Mouse (Mus musculus) gastrocnemius, adult 2 months (tissue): ENCODE results near the gene Fam129a. TPM values are rescaled to one million over a fixed set of nuclear protein-coding genes. Genes with fewer than 3 reads are reported as not detected.
"Not testable (repeated sequence)": the region's sequence is repeated elsewhere in the genome, so short reads cannot be mapped to it uniquely, and the experiment has no call there.

Experiments used
- DNase-seq: peaks from one replicate; pipeline ENCODE4 v3.0.0; 2022
- H3K27ac ChIP-seq: fragments of 200-600 bp; 2 replicates; pipeline ENCODE4 v1.8.1; 2022; ENCODE audit warnings: mild to moderate bottlenecking
- H3K4me3 ChIP-seq: fragments of 200-600 bp; 2 replicates; pipeline ENCODE4 v1.8.1; 2022; ENCODE audit warnings: mild to moderate bottlenecking, moderate library complexity
- CTCF ChIP-seq: fragments of 200-600 bp; IDR thresholded peaks from 2 replicates; pipeline ENCODE4 v1.8.1; 2022; ENCODE audit warnings: antibody characterized with exemption, mild to moderate bottlenecking, moderate library complexity
- intact Hi-C: fragments of 180-260 bp; cut with DNase I; formaldehyde crosslinking; loops from one replicate; pipeline ENCODE4 v1.15.1; 2025
- total RNA-seq, 2 experiments: library from RNA; stranded (reverse); gene quantifications; 2 replicates each; pipeline ENCODE4 v1.2.3; 2021

Gene Fam129a
- total RNA-seq, 2 experiments from 2014 or later: 7.9 to 10.2 TPM

- intact Hi-C loops: no loop called here
- Histone ChIP-seq H3K4me3 (no peak overlapping the region), H3K27ac (no peak overlapping the region)
- TF ChIP-seq CTCF: no peak
- no peak for DNase-seq
Measured at GRCm38 (mm10) chr1:151719911-151720310, 148.9 kb downstream of the Fam129a start.

DNA sequence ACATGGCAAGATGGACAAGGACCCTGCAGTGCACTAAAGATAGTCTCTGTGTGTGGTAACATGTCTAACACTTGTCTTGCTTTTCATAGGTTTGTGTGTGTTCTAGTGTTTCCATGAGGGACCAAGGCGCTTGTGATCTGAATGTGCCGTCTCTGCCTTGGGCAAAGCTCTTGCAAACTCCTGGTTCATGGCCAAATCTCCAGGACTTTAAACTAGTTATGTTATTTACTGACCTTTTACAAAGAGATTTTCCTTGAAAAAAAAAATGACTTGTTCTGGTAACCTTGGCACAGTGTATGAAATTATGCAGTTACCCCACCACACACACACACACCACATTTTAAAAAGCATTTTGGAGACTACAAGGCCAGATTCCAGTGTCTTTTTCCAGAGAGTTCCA is 149.6 kb downstream of the Fam129a start:
- DNase-seq: no peak
- no peak overlapping the region for H3K27ac ChIP-seq
- TF ChIP-seq CTCF: no peak
- intact Hi-C loops: no loop called here
- H3K4me3 ChIP-seq: no peak overlapping the region

GRCm38 (mm10) chr1:151721357-151721983 is 150.5 kb downstream of the Fam129a start:
- intact Hi-C loops: no loop called here

GRCm38 (mm10) chr1:151723771-151724170 is 152.8 kb downstream of the Fam129a start:
- Histone ChIP-seq H3K4me3 (no peak overlapping the region), H3K27ac (no peak overlapping the region)
- intact Hi-C loops: no loop called here
- TF ChIP-seq CTCF: no peak
- DNase-seq: no peak

More at GRCm38 (mm10) chr1:151721357-151721983, 150.5 kb downstream of the Fam129a start:
- Histone ChIP-seq H3K27ac (no peak overlapping the region), H3K4me3 (no peak overlapping the region)
- no peak for DNase-seq
- TF ChIP-seq CTCF: no peak

- no peak overlapping the region for H3K27ac ChIP-seq
- intact Hi-C loops: no loop called here
- DNase-seq: no peak
- H3K4me3 ChIP-seq: no peak overlapping the region
- TF ChIP-seq CTCF: no peak
Measured at GRCm38 (mm10) chr1:151725590-151725989, 154.6 kb downstream of the Fam129a start.

- intact Hi-C loops: no loop called here
- no peak for DNase-seq
- TF ChIP-seq CTCF: no peak
- Histone ChIP-seq H3K4me3 (no peak overlapping the region), H3K27ac (no peak overlapping the region)
Measured at GRCm38 (mm10) chr1:151726358-151726757, 155.4 kb downstream of the Fam129a start.

DNA sequence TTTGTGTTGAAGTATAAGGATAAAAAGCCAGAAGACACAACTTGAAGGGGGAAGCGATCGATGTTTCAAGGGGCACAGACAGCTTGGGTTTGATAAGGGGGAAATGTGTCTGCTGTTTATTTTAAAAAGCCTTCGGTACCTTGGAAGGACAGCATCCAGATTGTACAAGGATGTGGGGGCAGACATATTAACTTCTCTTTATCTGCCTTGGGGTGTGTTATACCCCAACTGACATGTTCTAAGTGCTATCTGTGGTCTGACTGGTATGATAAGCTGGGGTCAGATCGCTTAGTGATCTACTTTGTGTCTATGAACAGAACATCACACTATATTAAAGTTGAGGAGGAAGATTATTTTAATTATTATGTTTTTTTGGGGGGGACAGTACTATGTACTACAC is 157.2 kb downstream of the Fam129a start:
- intact Hi-C loops: no loop called here
- H3K27ac ChIP-seq: no peak overlapping the region
- H3K4me3 ChIP-seq: no peak overlapping the region
- no peak for DNase-seq
- no peak for TF ChIP-seq CTCF

GRCm38 (mm10) chr1:151737146-151737545 is 166.2 kb downstream of the Fam129a start:
- no peak for DNase-seq
- Histone ChIP-seq H3K27ac (no peak overlapping the region), H3K4me3 (no peak overlapping the region)
- intact Hi-C loops: no loop called here
- TF ChIP-seq CTCF: no peak

- Histone ChIP-seq H3K27ac (no peak overlapping the region), H3K4me3 (no peak overlapping the region)
- intact Hi-C loops: no loop called here
- no peak for TF ChIP-seq CTCF
- no peak for DNase-seq
Measured at GRCm38 (mm10) chr1:151741199-151741621, 170.2 kb downstream of the Fam129a start.

DNA sequence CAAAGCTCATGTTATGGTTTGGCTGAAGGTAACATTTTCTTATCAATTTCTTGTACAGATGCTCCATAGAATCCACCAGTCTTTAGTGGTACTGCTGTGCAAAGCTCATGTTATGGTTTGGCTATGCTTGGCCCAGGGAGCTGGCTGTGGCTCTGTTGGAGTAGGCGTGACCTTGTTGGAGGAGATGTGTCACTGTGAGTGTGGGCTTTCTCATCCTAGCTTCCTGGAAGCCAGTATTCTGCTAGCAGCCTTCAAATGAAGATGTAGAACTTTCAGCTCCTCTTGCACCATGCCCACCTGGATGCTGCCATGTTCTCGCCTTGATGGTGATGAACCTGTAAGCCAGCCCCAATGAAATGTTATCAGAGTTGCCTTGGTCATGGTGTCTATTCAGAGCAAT is 178.9 kb downstream of the Fam129a start:
- H3K27ac ChIP-seq, H3K4me3 ChIP-seq, DNase-seq: not testable (repeated sequence)
- intact Hi-C loops: loop anchor here (5.0 kb wide), 1 partner anchor 323 kb away; the partner anchor contains the start of genes Swt1 and Trmt1l

DNA sequence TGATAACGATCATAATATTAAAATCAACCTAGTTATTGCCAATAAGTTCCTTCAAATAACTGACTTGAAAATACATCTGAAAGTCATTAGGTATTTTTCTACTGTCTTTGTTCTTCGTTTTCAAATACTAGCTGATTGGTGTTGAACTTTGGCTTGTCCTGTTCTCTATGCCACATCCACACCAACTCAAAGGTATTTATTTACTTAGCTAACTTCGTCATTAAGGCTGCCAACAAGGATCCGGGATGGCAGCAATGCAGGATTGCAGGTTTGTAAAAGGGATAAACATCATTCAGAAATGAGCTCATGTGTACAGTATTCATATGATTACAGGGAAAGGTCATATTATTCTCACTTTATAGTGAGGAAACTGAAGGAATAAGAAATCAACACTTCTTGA is 182.0 kb downstream of the Fam129a start:
- intact Hi-C loops: loop anchor here (5.0 kb wide), 1 partner anchor 326 kb away; the partner anchor contains the start of genes Swt1 and Trmt1l
- no peak overlapping the region for H3K27ac ChIP-seq
- no peak for TF ChIP-seq CTCF
- no peak overlapping the region for H3K4me3 ChIP-seq
- no peak for DNase-seq

- Histone ChIP-seq H3K27ac (0 out of 2 replicates have a peak overlapping the region, but pooled peaks have one; percentile 94), H3K4me3 (no peak overlapping the region)
- DNase-seq: no peak
- intact Hi-C loops: loop anchor here (5.0 kb wide), 1 partner anchor 326 kb away; the partner anchor contains the start of genes Swt1 and Trmt1l
- TF ChIP-seq CTCF: no peak
Measured at GRCm38 (mm10) chr1:151753374-151753929, 182.5 kb downstream of the Fam129a start.

DNA sequence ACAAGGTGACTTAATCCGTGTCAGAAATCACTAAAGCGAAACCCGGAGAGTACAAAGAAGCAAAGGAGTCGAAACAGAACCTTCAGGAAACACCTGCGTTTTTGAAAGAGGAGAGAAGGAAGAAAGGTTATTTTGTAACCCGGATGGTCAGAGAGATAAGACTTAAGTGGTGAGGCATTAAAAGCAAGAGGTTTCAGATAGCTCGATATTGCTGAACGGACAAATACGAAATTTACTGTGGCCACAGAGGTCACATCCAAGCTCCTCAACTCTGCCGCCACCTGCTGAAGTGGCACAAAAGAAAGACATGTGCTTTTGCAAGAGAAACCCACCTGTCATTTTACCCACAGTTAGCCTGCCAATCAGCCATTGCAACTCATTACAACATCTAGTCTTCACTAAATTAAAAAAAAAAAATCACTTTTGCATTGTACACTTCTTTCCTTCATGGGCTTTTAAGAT is 183.1 kb downstream of the Fam129a start:
- no peak for TF ChIP-seq CTCF
- no peak for DNase-seq
- intact Hi-C loops: loop anchor here (5.0 kb wide), 1 partner anchor 327 kb away; the partner anchor contains the start of genes Swt1 and Trmt1l
- H3K27ac ChIP-seq: peak overlapping the region; percentile 94
- H3K4me3 ChIP-seq: peak overlapping the region; percentile 98
